10 mouse cellular contexts compared by ENCODE assay signal in the genomic region with DNA sequence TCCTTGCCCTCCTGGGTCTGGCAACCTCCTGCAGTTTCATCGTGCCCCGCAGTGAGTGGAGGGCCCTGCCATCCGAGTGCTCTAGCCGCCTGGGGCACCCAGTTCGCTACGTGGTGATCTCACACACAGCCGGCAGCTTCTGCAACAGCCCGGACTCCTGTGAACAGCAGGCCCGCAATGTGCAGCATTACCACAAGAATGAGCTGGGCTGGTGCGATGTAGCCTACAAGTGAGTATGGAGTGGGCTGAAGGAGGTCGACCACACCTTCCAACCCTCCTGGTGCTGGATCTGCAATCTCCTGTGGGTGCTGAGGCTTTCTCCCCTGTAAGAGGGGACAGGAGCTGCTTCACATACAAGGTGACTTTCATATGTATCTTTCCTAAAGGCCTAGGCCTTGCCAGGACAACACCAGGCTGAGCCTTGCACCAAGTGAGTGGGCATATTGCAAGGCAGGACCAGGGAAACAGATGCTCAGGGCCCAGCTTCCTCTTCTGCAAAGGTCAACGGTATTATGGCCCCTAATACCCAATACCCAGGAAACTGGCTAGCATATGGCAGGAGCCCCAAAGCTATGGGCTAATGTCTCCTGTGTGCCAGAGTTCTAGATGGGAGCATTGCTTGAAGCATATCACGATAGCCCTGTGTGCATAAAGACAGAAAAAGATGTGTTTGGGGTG. TPM values are rescaled to one million over a fixed set of nuclear protein-coding genes. Genes with fewer than 3 reads are reported as not detected.
A peak's percentile ranks its signal among the peaks of the same experiment; 100 is the strongest.
DNase-seq lines count a peak whose midpoint lies in the region; ATAC-seq and TF ChIP-seq lines count a peak whose summit lies in the region.
"Had no signal": no experiment of that assay in that cellular context is flagged by ENCODE, and none has a peak within 500 bp of the region (broad histone marks: within the 10 kb centered on the region; RNA-seq: fewer than 3 reads in every experiment).

No protein-coding gene starts in this region.

- no peak overlapping the region for H3K9ac ChIP-seq in lung, embryonic 15.5 days
- no peak overlapping the region for H3K9ac ChIP-seq in forebrain, embryonic 12.5 days
- H3K9ac ChIP-seq: embryonic facial prominence, embryonic 15.5 days had no signal

- H3K4me1 ChIP-seq in lung, embryonic 15.5 days = peaks cover 11% of the 10 kb centered on the region
- no peaks in the 10 kb centered on the region for H3K4me1 ChIP-seq in cortical plate, adult 2 months (ENCODE audit: control insufficient read depth, insufficient read depth, low read length)
- no peaks in the 10 kb centered on the region for H3K4me1 ChIP-seq in forebrain, embryonic 12.5 days
- H3K4me1 ChIP-seq: embryonic facial prominence, embryonic 15.5 days had no signal

- H3K27ac ChIP-seq in lung, embryonic 15.5 days = peak overlapping the region; percentile 47; the same call in 1 of the 2 replicates
- H3K27ac ChIP-seq in cortical plate, adult 2 months (ENCODE audit: insufficient read depth, low read length) = no peak overlapping the region
- H3K27ac ChIP-seq in forebrain, embryonic 12.5 days = no peak overlapping the region
- H3K27ac ChIP-seq: embryonic facial prominence, embryonic 15.5 days had no signal

- H3K36me3 ChIP-seq in lung, embryonic 15.5 days = no peaks in the 10 kb centered on the region
- no peaks in the 10 kb centered on the region for H3K36me3 ChIP-seq in forebrain, embryonic 12.5 days (replicated peaks)

- H3K4me3 ChIP-seq in lung, embryonic 15.5 days = no peak overlapping the region
- peak overlapping the region; percentile 8; the same call in 1 of the 2 replicates for H3K4me3 ChIP-seq in cortical plate, adult 2 months (ENCODE audit: insufficient read depth, low read length)
- no peak overlapping the region for H3K4me3 ChIP-seq in forebrain, embryonic 12.5 days (replicated peaks)
- H3K4me3 ChIP-seq: embryonic facial prominence, embryonic 15.5 days had no signal

- ATAC-seq in lung, embryonic 15.5 days (ENCODE audit: borderline replicate concordance, extremely low read depth, low FRiP score, low TSS enrichment) = no peak
- ATAC-seq in monocyte, adult 5-6 weeks (replicated peaks; ENCODE audit: insufficient number of reproducible peaks, low FRiP score, low TSS enrichment, poor library complexity, severe bottlenecking) = peak; percentile 37
- no peak for ATAC-seq in forebrain, embryonic 12.5 days (ENCODE audit: low FRiP score)

- TF ChIP-seq POLR2A in cortical plate, adult 2 months (IDR thresholded peaks at IDR 0.05; ENCODE audit: extremely low read depth, insufficient read depth, low read length) = no peak

- no peaks in the 10 kb centered on the region for H3K27me3 ChIP-seq in lung, embryonic 15.5 days
- H3K27me3 ChIP-seq in forebrain, embryonic 12.5 days = no peaks in the 10 kb centered on the region
- H3K27me3 ChIP-seq: embryonic facial prominence, embryonic 15.5 days had no signal

- peak; percentile 83 for DNase-seq in heart, adult 11 months
- DNase-seq in heart, adult 18-20 months = no peak
- no peak for DNase-seq in lung, postnatal 10 days
- no peak for DNase-seq in embryo, embryonic 11 days
- DNase-seq: heart, postnatal 36 days had no signal

- no peak for TF ChIP-seq CTCF in cortical plate, adult 2 months (IDR thresholded peaks at IDR 0.05; ENCODE audit: extremely low read depth, insufficient read depth, low read length)

- no peak overlapping the region for H3K4me2 ChIP-seq in lung, embryonic 15.5 days
- no peak overlapping the region for H3K4me2 ChIP-seq in forebrain, embryonic 12.5 days
- H3K4me2 ChIP-seq: embryonic facial prominence, embryonic 15.5 days had no signal

- H3K9me3 ChIP-seq in lung, embryonic 15.5 days = no peaks in the 10 kb centered on the region
- H3K9me3 ChIP-seq in forebrain, embryonic 12.5 days = no peaks in the 10 kb centered on the region
- H3K9me3 ChIP-seq: embryonic facial prominence, embryonic 15.5 days had no signal

- 35% methylated on average over 13 of the region's 13 CpGs for WGBS in lung, embryonic 15.5 days
- 70% methylated on average over 13 of the region's 13 CpGs for WGBS in forebrain, embryonic 12.5 days

RNA-seq across cellular contexts. Expression of a gene that starts 13.8 kb away (rescaled TPM):
- 1 to 10 TPM; 1.6 to 5.5 TPM for total RNA-seq in heart, adult 18-20 months (2021)
- 6.4 and 6.7 TPM in 2 replicates for polyA plus RNA-seq in lung, embryonic 15.5 days (2015; fragmentation: Nextera tagmentation; extraction: Ambion mirVana)
- 15.7 and 16.0 TPM in 2 replicates for polyA plus RNA-seq in cortical plate, adult 2 months (2012; rRNA removed)
- 88.5 to 148 TPM (median 139 TPM) in 3 replicates for total RNA-seq in monocyte, adult 5-6 weeks (2017)
- 1.8 and 3.1 TPM in 2 replicates for polyA plus RNA-seq in forebrain, embryonic 12.5 days (2016; fragmentation: Nextera tagmentation; extraction: Ambion mirVana)

RNA-seq across cellular contexts. Expression of a gene that starts 25.3 kb away (rescaled TPM):
- 10 to 100 TPM in 1 of 2 experiments, 1 to 10 TPM in 1; 8.8 to 10.2 TPM for total RNA-seq in heart, adult 18-20 months (2021)
- polyA plus RNA-seq in lung, embryonic 15.5 days (2015; fragmentation: Nextera tagmentation; extraction: Ambion mirVana) = 32.1 and 34.4 TPM in 2 replicates
- polyA plus RNA-seq in cortical plate, adult 2 months (2012; rRNA removed) = 14.7 and 15.8 TPM in 2 replicates
- total RNA-seq in monocyte, adult 5-6 weeks (2017) = 10.6 to 30.0 TPM (median 24.7 TPM) in 3 replicates
- 39.7 and 41.0 TPM in 2 replicates for polyA plus RNA-seq in forebrain, embryonic 12.5 days (2016; fragmentation: Nextera tagmentation; extraction: Ambion mirVana)

RNA-seq across cellular contexts. Expression of a gene that starts 40.8 kb away (rescaled TPM):
- total RNA-seq in heart, adult 18-20 months (2021) = 1 to 10 TPM; 4.4 to 4.9 TPM
- polyA plus RNA-seq in lung, embryonic 15.5 days (2015; fragmentation: Nextera tagmentation; extraction: Ambion mirVana) = 0.77 and 1.2 TPM in 2 replicates
- 22.3 and 23.3 TPM in 2 replicates for polyA plus RNA-seq in cortical plate, adult 2 months (2012; rRNA removed)
- total RNA-seq in monocyte, adult 5-6 weeks (2017) = not detected in 3 replicates
- 10.8 and 11.3 TPM in 2 replicates for polyA plus RNA-seq in forebrain, embryonic 12.5 days (2016; fragmentation: Nextera tagmentation; extraction: Ambion mirVana)

RNA-seq across cellular contexts. Expression of a gene that starts 45.1 kb away (rescaled TPM):
- 1 to 10 TPM; 6.1 to 7.2 TPM for total RNA-seq in heart, adult 18-20 months (2021)
- 1.7 and 2.1 TPM in 2 replicates for polyA plus RNA-seq in lung, embryonic 15.5 days (2015; fragmentation: Nextera tagmentation; extraction: Ambion mirVana)
- polyA plus RNA-seq in cortical plate, adult 2 months (2012; rRNA removed) = 2.5 and 2.6 TPM in 2 replicates
- total RNA-seq in monocyte, adult 5-6 weeks (2017) = 0.19 to 0.75 TPM in 2 of 3 replicates, not detected in the other
- polyA plus RNA-seq in forebrain, embryonic 12.5 days (2016; fragmentation: Nextera tagmentation; extraction: Ambion mirVana) = 0.09 and 0.18 TPM in 2 replicates
